Mouse (Mus musculus): ENCODE measurements at regions not wholly inside any gene's neighbourhood (a gene's known extent, or its start where the extent isn't known, plus 50 kb on each side); places are given as distances from the start of the nearest gene placed in this dataset.

DNA sequence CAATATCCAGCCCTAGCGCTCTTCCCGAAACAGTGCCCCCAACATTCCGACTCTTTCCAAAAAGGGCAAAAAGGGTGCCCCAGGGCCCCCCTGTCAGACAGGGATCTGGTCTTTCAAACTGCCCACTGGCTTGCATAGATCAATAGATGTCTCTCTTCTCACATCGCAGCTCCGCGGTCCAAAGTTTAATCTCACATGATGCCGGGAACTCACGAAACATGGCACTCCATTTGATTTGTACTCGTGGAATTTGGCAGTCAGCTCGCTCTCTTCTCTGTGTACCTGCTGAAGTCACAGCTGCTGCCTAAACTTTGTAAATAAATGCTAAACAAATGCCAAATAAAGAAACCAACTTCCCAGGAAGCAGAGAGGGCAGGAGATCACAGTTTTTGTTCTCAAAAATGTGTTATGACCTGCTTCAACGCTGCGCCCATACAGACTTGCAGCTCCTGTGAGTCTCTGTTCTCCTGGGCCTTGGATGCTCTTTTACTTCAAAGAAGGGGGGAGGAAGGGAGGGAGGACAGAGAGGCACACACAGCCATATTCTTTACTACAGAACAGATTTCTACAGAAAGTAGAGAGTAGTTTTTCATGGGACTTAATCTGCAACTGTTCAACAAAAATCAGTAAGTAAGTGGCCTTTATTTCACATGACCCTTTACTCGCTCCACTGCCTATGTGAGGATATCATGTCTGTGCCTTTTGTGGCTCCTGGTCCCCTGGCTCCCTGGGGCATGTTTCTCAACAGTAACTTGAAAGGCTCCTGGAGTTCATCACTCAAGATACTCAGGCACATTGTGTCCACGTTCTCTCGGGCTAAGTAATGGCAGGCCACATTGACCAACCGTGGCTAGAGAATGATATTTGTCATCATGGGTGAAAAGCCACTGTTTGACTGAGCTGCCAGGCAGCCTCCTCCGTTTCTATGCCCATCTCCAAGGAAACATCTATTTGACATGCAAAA, 254.6 kb downstream of the Dhx15 start:
- TF ChIP-seq JUND (conservative IDR thresholded peaks at IDR 0.05; ENCODE audit: low read depth, low read length) (no peak), CTCF (conservative IDR thresholded peaks at IDR 0.05 in 1 of 2, IDR thresholded peaks at IDR 0.05 in 1 of 2; ENCODE audit: low read depth in 2 of 2, low read length in 2 of 2) (no peak), POLR2A (IDR thresholded peaks at IDR 0.05; ENCODE audit: low read depth, low read length) (no peak), ZNF384 (IDR thresholded peaks at IDR 0.05; ENCODE audit: low read depth, low read length) (no peak), TCF12 (IDR thresholded peaks at IDR 0.05; ENCODE audit: low read depth, low read length) (no peak), SIN3A (IDR thresholded peaks at IDR 0.05; ENCODE audit: low read length) (no peak), USF1 (IDR thresholded peaks at IDR 0.05; ENCODE audit: low read depth, low read length) (no peak), HCFC1 (IDR thresholded peaks at IDR 0.05; ENCODE audit: low read depth, low read length) (no peak), POLR2AphosphoS2 (IDR thresholded peaks at IDR 0.05; ENCODE audit: low read depth, low read length) (no peak), KAT2A (IDR thresholded peaks at IDR 0.05; ENCODE audit: insufficient replicate concordance, low read length) (no peak), ZKSCAN1 (IDR thresholded peaks at IDR 0.05; ENCODE audit: borderline replicate concordance, low read depth, low read length) (no peak)
